9 mouse cellular contexts compared by ENCODE assay signal in genomic region chr2:66440711-66441110, GRCm38 (mm10). TPM values are rescaled to one million over a fixed set of nuclear protein-coding genes. Genes with fewer than 3 reads are reported as not detected.
DNase-seq lines count a peak whose midpoint lies in the region; ATAC-seq and TF ChIP-seq lines count a peak whose summit lies in the region.
"Had no signal": no experiment of that assay in that cellular context is flagged by ENCODE, and none has a peak within 500 bp of the region (broad histone marks: within the 10 kb centered on the region; RNA-seq: fewer than 3 reads in every experiment).

Gene Scn1a, minus strand, starts transcription at chr2:66440840.

- peaks cover 5% of the 10 kb centered on the region for H3K4me1 ChIP-seq in heart, embryonic 16.5 days (ENCODE audit: control insufficient read depth, insufficient read depth, low read length)
- no peaks in the 10 kb centered on the region; the same call in 1 of the 2 replicates for H3K4me1 ChIP-seq in cortical plate, adult 2 months (ENCODE audit: control insufficient read depth, insufficient read depth, low read length)
- peaks cover 7% of the 10 kb centered on the region for H3K4me1 ChIP-seq in hindbrain, embryonic 16.5 days (ENCODE audit: control insufficient read depth, insufficient read depth, low read depth, low read length)
- H3K4me1 ChIP-seq in limb, embryonic 13.5 days, result peaks cover 16% of the 10 kb centered on the region; the same call in 1 of the 2 replicates

- H3K4me3 ChIP-seq in heart, embryonic 16.5 days (ENCODE audit: low read length), result peak within 1 kb of the TSS; percentile 46
- H3K4me3 ChIP-seq in cortical plate, adult 2 months (ENCODE audit: insufficient read depth, low read length), result peak within 1 kb of the TSS; percentile 58
- H3K4me3 ChIP-seq in hindbrain, embryonic 16.5 days (ENCODE audit: low read length), result peak within 1 kb of the TSS; percentile 47
- H3K4me3 ChIP-seq in limb, embryonic 13.5 days, result peak within 1 kb of the TSS; percentile 40

- intact Hi-C loops in heart, postnatal 14 days (cut with DNase I), result no loop called here

- H3K9me3 ChIP-seq in heart, embryonic 16.5 days (replicated peaks; ENCODE audit: control insufficient read depth, low read length), result no peaks in the 10 kb centered on the region
- H3K9me3 ChIP-seq in hindbrain, embryonic 16.5 days (ENCODE audit: control insufficient read depth, low read length), result no peaks in the 10 kb centered on the region
- no peaks in the 10 kb centered on the region for H3K9me3 ChIP-seq in limb, embryonic 13.5 days

- DNase-seq in heart, postnatal 14 days, result no peak
- no peak for DNase-seq in spleen, postnatal 14 days (ENCODE audit: low spot score in 2 of 2)
- no peak for DNase-seq in urinary bladder, adult 2 months (ENCODE audit: low spot score)

- no peak for ATAC-seq in heart, embryonic 16.5 days (replicated peaks; ENCODE audit: extremely low read depth, insufficient read depth, low FRiP score)
- ATAC-seq in hindbrain, embryonic 16.5 days, result peak; percentile 64
- ATAC-seq in limb, embryonic 13.5 days (ENCODE audit: low FRiP score, low read depth), result no peak
- ATAC-seq in activated CD4-positive, CD25-positive, alpha-beta regulatory T cell, adult 4 months, result no peak

- peaks cover 2% of the 10 kb centered on the region; the same call in 1 of the 2 replicates for H3K27me3 ChIP-seq in heart, embryonic 16.5 days (ENCODE audit: control insufficient read depth, insufficient read depth, low read length)
- no peaks in the 10 kb centered on the region for H3K27me3 ChIP-seq in hindbrain, embryonic 16.5 days (replicated peaks; ENCODE audit: control insufficient read depth, insufficient read depth, low read length)
- peaks cover 3% of the 10 kb centered on the region for H3K27me3 ChIP-seq in limb, embryonic 13.5 days
- H3K27me3 ChIP-seq: CH12.LX had no signal

- H3K36me3 ChIP-seq in heart, embryonic 16.5 days (ENCODE audit: control insufficient read depth, insufficient read depth), result no peaks in the 10 kb centered on the region
- no peaks in the 10 kb centered on the region for H3K36me3 ChIP-seq in hindbrain, embryonic 16.5 days (ENCODE audit: control insufficient read depth, insufficient read depth, low read length)
- H3K36me3 ChIP-seq in limb, embryonic 13.5 days, result no peaks in the 10 kb centered on the region

- no peak within 1 kb of the TSS for H3K9ac ChIP-seq in heart, embryonic 16.5 days (ENCODE audit: low read length)
- peak within 1 kb of the TSS; percentile 62 for H3K9ac ChIP-seq in hindbrain, embryonic 16.5 days (ENCODE audit: low read depth, low read length)
- peak within 1 kb of the TSS; percentile 48 for H3K9ac ChIP-seq in limb, embryonic 13.5 days

- peak within 1 kb of the TSS; percentile 74 for H3K4me2 ChIP-seq in heart, embryonic 16.5 days (ENCODE audit: low read depth, low read length)
- H3K4me2 ChIP-seq in hindbrain, embryonic 16.5 days (ENCODE audit: low read length), result peak within 1 kb of the TSS; percentile 86
- peak within 1 kb of the TSS; percentile 75 for H3K4me2 ChIP-seq in limb, embryonic 13.5 days (replicated peaks)

- WGBS in heart, embryonic 16.5 days, result 8% methylated on average over 7 of the region's 7 CpGs
- 13% methylated on average over 7 of the region's 7 CpGs for WGBS in hindbrain, embryonic 16.5 days
- WGBS in limb, embryonic 13.5 days, result 6% methylated on average over 7 of the region's 7 CpGs

- TF ChIP-seq CTCF in cortical plate, adult 2 months (IDR thresholded peaks at IDR 0.05; ENCODE audit: extremely low read depth, insufficient read depth, low read length), result no peak

- no peak within 1 kb of the TSS for H3K27ac ChIP-seq in heart, embryonic 16.5 days (ENCODE audit: low read length)
- peak within 1 kb of the TSS; percentile 65 for H3K27ac ChIP-seq in cortical plate, adult 2 months (ENCODE audit: insufficient read depth, low read length)
- peak within 1 kb of the TSS; percentile 48 for H3K27ac ChIP-seq in hindbrain, embryonic 16.5 days (ENCODE audit: low read depth, low read length)
- no peak within 1 kb of the TSS for H3K27ac ChIP-seq in limb, embryonic 13.5 days

- peak; percentile 58 for TF ChIP-seq POLR2A in cortical plate, adult 2 months (IDR thresholded peaks at IDR 0.05; ENCODE audit: extremely low read depth, insufficient read depth, low read length)

RNA-seq across cellular contexts. Expression of gene Scn1a, which starts in this region (rescaled TPM):
- polyA plus RNA-seq in heart, embryonic 16.5 days (2015; fragmentation: Nextera tagmentation; extraction: Ambion mirVana), result 0.06 and 0.08 TPM in 2 replicates
- under 1 TPM; 0.07 to 0.10 TPM for total RNA-seq in heart, postnatal 14 days (2021)
- polyA plus RNA-seq in cortical plate, adult 2 months (2012; rRNA removed), result 63.1 and 63.2 TPM in 2 replicates
- polyA plus RNA-seq in hindbrain, embryonic 16.5 days (2015; fragmentation: Nextera tagmentation; extraction: Ambion mirVana), result 22.1 and 25.5 TPM in 2 replicates
- polyA plus RNA-seq in limb, embryonic 13.5 days (2015; fragmentation: Nextera tagmentation; extraction: Ambion mirVana), result 2.7 and 3.2 TPM in 2 replicates
- polyA plus RNA-seq in activated CD4-positive, CD25-positive, alpha-beta regulatory T cell, adult 4 months (2017; shearing (Covaris generic)), result under 1 TPM in 1 of 2 experiments, not detected in 1; 0.29 TPM
- 0.18 TPM in 2 replicates for polyA plus RNA-seq in urinary bladder, adult 2 months (2012; rRNA removed)

Comparison
In these comparisons a context has a peak if more than half of its experiments do, and no peak if none do; other contexts are left out.
1. H3K27ac ChIP-seq: peak in cortical plate, adult 2 months (single experiment) and hindbrain, embryonic 16.5 days (single experiment); none in heart, embryonic 16.5 days (single experiment) and limb, embryonic 13.5 days (single experiment).
2. Peak in every context shown above with its lines, with median percentiles within 50 percentile points of each other: H3K4me2 ChIP-seq and H3K4me3 ChIP-seq.